In genomic region chrX:111052943-111053342, GRCm38 (mm10) we compare ENCODE assay signal across 14 mouse cellular contexts. TPM values are rescaled to one million over a fixed set of nuclear protein-coding genes. Genes with fewer than 3 reads are reported as not detected.
DNase-seq lines count a peak whose midpoint lies in the region; ATAC-seq and TF ChIP-seq lines count a peak whose summit lies in the region.
"Had no signal": no experiment of that assay in that cellular context is flagged by ENCODE, and none has a peak within 500 bp of the region (broad histone marks: within the 10 kb centered on the region; RNA-seq: fewer than 3 reads in every experiment).

No protein-coding gene starts in this region.

- H3K4me1 ChIP-seq in intestine, postnatal 0 days (replicated peaks; ENCODE audit: control insufficient read depth, insufficient read depth, low read length) = no peaks in the 10 kb centered on the region
- no peaks in the 10 kb centered on the region for H3K4me1 ChIP-seq in intestine, embryonic 16.5 days (ENCODE audit: control insufficient read depth, insufficient read depth, low read length)
- no peaks in the 10 kb centered on the region for H3K4me1 ChIP-seq in neural tube, embryonic 12.5 days
- no peaks in the 10 kb centered on the region for H3K4me1 ChIP-seq in liver, embryonic 12.5 days
- H3K4me1 ChIP-seq: heart, embryonic 15.5 days had no signal

- ATAC-seq in intestine, postnatal 0 days = no peak
- no peak for ATAC-seq in intestine, embryonic 16.5 days
- ATAC-seq in neural tube, embryonic 12.5 days (ENCODE audit: low FRiP score, low read depth) = 0 out of 2 replicates have a peak, but pooled peaks have one; percentile 29
- ATAC-seq in liver, embryonic 12.5 days = no peak

- no peaks in the 10 kb centered on the region for H3K36me3 ChIP-seq in intestine, postnatal 0 days (ENCODE audit: control insufficient read depth, insufficient read depth)
- no peaks in the 10 kb centered on the region for H3K36me3 ChIP-seq in intestine, embryonic 16.5 days (ENCODE audit: control insufficient read depth, insufficient read depth, low read length)
- H3K36me3 ChIP-seq in neural tube, embryonic 12.5 days = no peaks in the 10 kb centered on the region
- H3K36me3 ChIP-seq in liver, embryonic 12.5 days = no peaks in the 10 kb centered on the region
- H3K36me3 ChIP-seq: heart, embryonic 15.5 days had no signal

- no peak for TF ChIP-seq POLR2A in brain, embryonic 14.5 days (IDR thresholded peaks at IDR 0.05; ENCODE audit: borderline replicate concordance, extremely low read depth, insufficient read depth, insufficient read length, poor library complexity, severe bottlenecking)

- 29% methylated on average over 3 of the region's 3 CpGs for WGBS in intestine, postnatal 0 days
- WGBS in intestine, embryonic 16.5 days = 20% methylated on average over 3 of the region's 3 CpGs
- WGBS in neural tube, embryonic 12.5 days = 19% methylated on average over 3 of the region's 3 CpGs
- 33% methylated on average over 3 of the region's 3 CpGs for WGBS in liver, embryonic 12.5 days (ENCODE audit: insufficient replicate concordance)

- H3K4me2 ChIP-seq in intestine, postnatal 0 days (replicated peaks; ENCODE audit: low read depth) = no peak overlapping the region
- H3K4me2 ChIP-seq in intestine, embryonic 16.5 days (ENCODE audit: low read depth, low read length) = no peak overlapping the region
- H3K4me2 ChIP-seq in neural tube, embryonic 12.5 days (replicated peaks) = no peak overlapping the region
- no peak overlapping the region for H3K4me2 ChIP-seq in liver, embryonic 12.5 days
- H3K4me2 ChIP-seq: heart, embryonic 15.5 days had no signal

- no peaks in the 10 kb centered on the region for H3K9me3 ChIP-seq in intestine, postnatal 0 days (ENCODE audit: control insufficient read depth)
- H3K9me3 ChIP-seq in intestine, embryonic 16.5 days (ENCODE audit: control insufficient read depth, low read length) = no peaks in the 10 kb centered on the region
- no peaks in the 10 kb centered on the region for H3K9me3 ChIP-seq in neural tube, embryonic 12.5 days
- H3K9me3 ChIP-seq in liver, embryonic 12.5 days (replicated peaks) = no peaks in the 10 kb centered on the region
- H3K9me3 ChIP-seq: heart, embryonic 15.5 days had no signal

- peak; percentile 40 for TF ChIP-seq CTCF in intestine, postnatal 0 days (IDR thresholded peaks at IDR 0.05; ENCODE audit: low read depth)
- 0 out of 2 replicates have a peak, but pooled peaks have one; percentile 25 for TF ChIP-seq CTCF in brain, embryonic 14.5 days (IDR thresholded peaks at IDR 0.05; ENCODE audit: borderline replicate concordance, extremely low read depth, insufficient read depth, insufficient read length)

- H3K27me3 ChIP-seq in intestine, postnatal 0 days (replicated peaks; ENCODE audit: control insufficient read depth, insufficient read depth, low read length) = no peaks in the 10 kb centered on the region
- H3K27me3 ChIP-seq in intestine, embryonic 16.5 days (replicated peaks; ENCODE audit: control insufficient read depth, insufficient read depth, low read length) = no peaks in the 10 kb centered on the region
- no peaks in the 10 kb centered on the region for H3K27me3 ChIP-seq in neural tube, embryonic 12.5 days (replicated peaks)
- no peaks in the 10 kb centered on the region for H3K27me3 ChIP-seq in liver, embryonic 12.5 days (replicated peaks)
- H3K27me3 ChIP-seq: heart, embryonic 15.5 days had no signal

- no peak for DNase-seq in neural tube, embryonic 10.5 days (ENCODE audit: extremely low spot score, low spot score)
- DNase-seq in brain, embryonic 14.5 days (ENCODE audit: low read depth) = peak; percentile 61
- no peak for DNase-seq in frontal cortex, postnatal 25 days (ENCODE audit: low spot score in 2 of 2)
- DNase-seq: cerebellum, postnatal 36 days; kidney, adult 18-20 months; lung, postnatal 10 days; thymus, adult 2 months had no signal

- H3K9ac ChIP-seq in intestine, postnatal 0 days (ENCODE audit: low read depth, low read length) = no peak overlapping the region
- H3K9ac ChIP-seq in intestine, embryonic 16.5 days (ENCODE audit: low read depth, low read length) = no peak overlapping the region
- H3K9ac ChIP-seq in neural tube, embryonic 12.5 days = no peak overlapping the region
- no peak overlapping the region for H3K9ac ChIP-seq in liver, embryonic 12.5 days
- H3K9ac ChIP-seq: heart, embryonic 15.5 days had no signal

- no peak overlapping the region for H3K4me3 ChIP-seq in intestine, postnatal 0 days (ENCODE audit: low read depth, low read length)
- H3K4me3 ChIP-seq in intestine, embryonic 16.5 days (ENCODE audit: low read length) = no peak overlapping the region
- H3K4me3 ChIP-seq in neural tube, embryonic 12.5 days = no peak overlapping the region
- H3K4me3 ChIP-seq in liver, embryonic 12.5 days = no peak overlapping the region
- H3K4me3 ChIP-seq: heart, embryonic 15.5 days had no signal

- no peak overlapping the region for H3K27ac ChIP-seq in intestine, postnatal 0 days (ENCODE audit: low read depth, low read length)
- no peak overlapping the region for H3K27ac ChIP-seq in intestine, embryonic 16.5 days (ENCODE audit: low read length)
- no peak overlapping the region for H3K27ac ChIP-seq in neural tube, embryonic 12.5 days
- no peak overlapping the region for H3K27ac ChIP-seq in liver, embryonic 12.5 days
- H3K27ac ChIP-seq: heart, embryonic 15.5 days had no signal

RNA-seq across cellular contexts. Expression of gene Cylc1, which starts 57.3 kb away (rescaled TPM):
- not detected in 2 replicates for polyA plus RNA-seq in intestine, postnatal 0 days (2015; fragmentation: Nextera tagmentation; extraction: Ambion mirVana)
- polyA plus RNA-seq in intestine, embryonic 16.5 days (2015; fragmentation: Nextera tagmentation; extraction: Ambion mirVana) = not detected in 2 replicates
- polyA plus RNA-seq in neural tube, embryonic 12.5 days (2016; fragmentation: Nextera tagmentation; extraction: Ambion mirVana) = not detected in 2 replicates
- not detected in 2 replicates for polyA plus RNA-seq in brain, embryonic 14.5 days (2012; rRNA removed)
- not detected in 2 replicates for polyA plus RNA-seq in liver, embryonic 12.5 days (2016; fragmentation: Nextera tagmentation; extraction: Ambion mirVana)
- polyA plus RNA-seq: heart, embryonic 15.5 days; neural tube, embryonic 11.5 days; small intestine, adult 2 months; thymus, adult 2 months had no signal
